Mouse (Mus musculus): Measurements from ENCODE around the gene Dapk2. TPM values are rescaled to one million over a fixed set of nuclear protein-coding genes. Genes with fewer than 3 reads are reported as not detected.
A peak's percentile ranks its signal among the peaks of the same experiment; 100 is the strongest.

Dapk2 gene
- polyA plus RNA-seq (2015; fragmentation: Nextera tagmentation; extraction: Ambion mirVana), result 0.82 and 1.4 TPM in 2 replicates

DNA sequence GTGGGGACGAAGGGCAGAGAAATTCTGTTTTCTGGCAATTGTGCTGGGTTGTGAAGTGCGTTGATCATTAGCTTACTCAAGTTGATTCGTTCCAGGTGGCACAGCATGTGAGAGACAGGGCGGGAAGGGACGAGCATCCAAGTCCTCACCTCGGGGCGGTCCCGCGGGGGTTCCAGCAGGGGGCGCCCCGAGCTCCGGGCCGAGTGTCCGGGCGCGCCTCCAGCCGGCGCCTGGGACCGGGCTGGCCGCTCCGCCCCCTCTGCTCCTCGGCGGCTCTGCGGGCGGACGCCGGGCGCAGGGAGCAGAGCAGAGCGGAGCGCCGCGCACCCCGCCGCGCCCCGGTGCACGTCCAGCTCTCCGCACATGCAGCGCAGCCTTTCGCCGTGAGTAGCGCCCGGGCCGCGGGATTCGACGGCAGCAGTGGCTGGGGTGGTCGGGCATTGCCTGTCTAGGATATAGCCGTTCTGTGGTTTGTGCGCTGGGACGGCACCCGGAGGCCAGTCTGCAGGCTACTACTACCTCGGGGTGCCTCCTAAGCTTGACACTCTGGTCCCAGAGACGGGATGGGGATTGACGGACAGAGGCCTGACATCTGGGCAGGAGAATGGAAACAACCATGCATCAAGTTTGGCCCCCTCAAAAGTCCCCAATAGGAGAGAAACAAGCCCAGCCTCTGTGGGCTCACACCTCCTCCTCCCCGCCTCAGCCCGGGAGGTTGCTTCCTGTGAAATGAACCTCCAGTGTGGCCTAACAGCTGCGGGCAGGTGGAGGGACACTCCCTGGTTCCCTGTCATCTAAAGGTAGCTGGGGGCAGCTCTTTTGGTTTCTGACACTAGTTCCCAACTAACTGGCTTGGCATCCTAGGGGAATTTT, at the start of gene Dapk2:
TSS of gene Dapk2 (plus strand) at position 266 of the 873 bp plus-strand sequence.
- H3K27ac ChIP-seq, result no peak within 1 kb of the TSS
- no peaks in the 10 kb centered on the region for H3K4me1 ChIP-seq
- H3K36me3 ChIP-seq (replicated peaks), result no peaks in the 10 kb centered on the region
- H3K9ac ChIP-seq, result no peak within 1 kb of the TSS
- H3K4me2 ChIP-seq, result peak within 1 kb of the TSS; percentile 48
- H3K9me3 ChIP-seq, result no peaks in the 10 kb centered on the region
- H3K27me3 ChIP-seq (replicated peaks), result peaks cover 11% of the 10 kb centered on the region
- ATAC-seq (replicated peaks), result no peak
- 2% methylated on average over 55 of the region's 58 CpGs for WGBS
- H3K4me3 ChIP-seq, result peak within 1 kb of the TSS; percentile 28

DNA sequence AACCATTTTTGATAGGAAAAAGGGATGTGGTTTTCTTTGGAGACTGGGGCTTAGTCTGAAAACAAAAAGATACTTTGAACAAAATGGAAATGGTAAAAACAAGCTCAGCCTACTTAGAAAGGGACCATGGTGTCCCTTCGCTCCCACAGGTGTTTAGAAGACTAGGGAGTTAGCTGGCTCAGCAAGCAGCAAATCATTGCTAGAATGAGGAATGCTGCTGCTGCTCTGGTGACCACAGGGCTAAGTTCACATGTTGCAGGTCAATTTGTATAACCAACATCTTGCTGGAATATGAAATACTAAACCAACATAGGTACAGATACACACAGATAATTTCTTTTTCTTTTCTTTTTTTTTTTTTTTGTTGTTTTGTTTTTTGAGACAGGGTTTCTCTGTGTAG, 48.4 kb upstream of the Dapk2 start:
- Histone ChIP-seq H3K36me3 (replicated peaks) (peaks cover 22% of the 10 kb centered on the region; the same call in 1 of the 2 replicates), H3K27me3 (replicated peaks) (no peaks in the 10 kb centered on the region), H3K4me3 (no peak overlapping the region), H3K4me2 (no peak overlapping the region), H3K27ac (no peak overlapping the region), H3K4me1 (peaks cover 5% of the 10 kb centered on the region; the same call in 1 of the 2 replicates), H3K9me3 (no peaks in the 10 kb centered on the region), H3K9ac (no peak overlapping the region)
- ATAC-seq (replicated peaks), result no peak
- WGBS, result 97% methylated on average over 1 of the region's 1 CpGs

DNA sequence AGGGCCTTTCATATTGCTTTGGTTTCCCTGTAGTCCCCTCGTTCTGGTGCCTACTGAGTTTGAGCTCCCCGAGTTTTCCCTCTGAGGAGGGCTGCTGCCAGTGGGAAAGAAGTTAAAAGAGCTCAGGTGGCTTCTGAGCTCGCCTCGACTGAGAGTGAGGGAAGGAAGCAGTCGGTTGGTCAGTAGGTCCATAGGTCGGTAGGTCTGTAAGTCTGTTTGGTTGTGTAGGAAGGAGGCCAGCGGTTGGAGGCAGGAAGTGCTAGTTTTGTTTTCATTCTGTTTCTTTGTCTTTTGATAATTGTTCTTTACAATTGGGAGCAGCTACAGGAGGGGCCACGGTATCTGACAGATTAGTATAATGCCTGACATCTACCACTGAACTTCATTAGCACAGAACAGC, 47.9 kb upstream of the Dapk2 start:
- H3K36me3 ChIP-seq (replicated peaks), result peaks cover 16% of the 10 kb centered on the region; the same call in 1 of the 2 replicates
- peak overlapping the region; percentile 38; the same call in 1 of the 2 replicates for H3K27ac ChIP-seq
- WGBS, result 37% methylated on average over 8 of the region's 8 CpGs
- H3K27me3 ChIP-seq (replicated peaks), result no peaks in the 10 kb centered on the region
- H3K9ac ChIP-seq, result no peak overlapping the region
- no peaks in the 10 kb centered on the region for H3K9me3 ChIP-seq
- H3K4me1 ChIP-seq, result peaks cover 5% of the 10 kb centered on the region; the same call in 1 of the 2 replicates
- H3K4me3 ChIP-seq, result no peak overlapping the region
- no peak overlapping the region for H3K4me2 ChIP-seq
- ATAC-seq (replicated peaks), result no peak

DNA sequence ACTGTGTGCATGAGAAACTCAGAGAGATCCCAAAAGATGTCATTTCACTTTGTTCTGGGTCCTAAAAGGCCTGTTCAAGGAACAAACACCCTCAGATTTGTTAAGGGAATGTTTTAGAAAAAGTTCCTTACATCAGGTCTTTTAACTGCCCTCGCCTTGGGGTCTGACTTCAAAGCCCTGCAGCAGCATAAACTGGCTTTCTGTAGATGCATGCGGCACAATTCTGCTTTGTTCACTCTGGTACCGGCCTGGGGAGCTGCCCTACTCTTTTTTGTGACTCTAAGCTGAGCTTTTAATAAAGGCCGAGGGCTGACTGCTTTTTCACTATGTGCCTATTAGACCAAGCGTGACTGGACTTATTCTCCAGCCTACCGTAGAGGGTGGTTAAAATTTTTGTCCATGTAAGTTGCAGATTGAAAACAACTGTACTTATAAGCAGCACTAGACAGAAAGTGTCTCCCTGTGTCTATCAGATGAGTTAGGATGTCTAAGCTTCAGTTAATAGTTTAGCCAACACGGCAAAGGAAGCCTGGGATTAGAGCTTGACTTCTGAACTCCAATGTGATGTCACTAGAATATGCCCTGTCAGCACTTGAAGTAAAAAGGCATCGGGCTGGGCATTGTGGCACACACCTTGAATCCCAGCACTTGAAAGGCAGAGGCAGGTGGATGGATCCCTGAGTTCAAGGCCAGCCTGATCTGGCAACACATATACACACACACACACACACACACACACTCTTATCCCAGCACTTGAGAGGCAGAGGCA, 47.2 kb upstream of the Dapk2 start:
- Histone ChIP-seq H3K27ac (peak overlapping the region; percentile 7; the same call in 1 of the 2 replicates), H3K9me3 (no peaks in the 10 kb centered on the region), H3K27me3 (replicated peaks) (no peaks in the 10 kb centered on the region), H3K36me3 (replicated peaks) (peaks cover 11% of the 10 kb centered on the region; the same call in 1 of the 2 replicates), H3K4me1 (peaks cover 5% of the 10 kb centered on the region; the same call in 1 of the 2 replicates), H3K9ac (no peak overlapping the region), H3K4me3 (no peak overlapping the region), H3K4me2 (no peak overlapping the region)
- no peak for ATAC-seq (replicated peaks)
- WGBS, result 17% methylated on average over 8 of the region's 8 CpGs

DNA sequence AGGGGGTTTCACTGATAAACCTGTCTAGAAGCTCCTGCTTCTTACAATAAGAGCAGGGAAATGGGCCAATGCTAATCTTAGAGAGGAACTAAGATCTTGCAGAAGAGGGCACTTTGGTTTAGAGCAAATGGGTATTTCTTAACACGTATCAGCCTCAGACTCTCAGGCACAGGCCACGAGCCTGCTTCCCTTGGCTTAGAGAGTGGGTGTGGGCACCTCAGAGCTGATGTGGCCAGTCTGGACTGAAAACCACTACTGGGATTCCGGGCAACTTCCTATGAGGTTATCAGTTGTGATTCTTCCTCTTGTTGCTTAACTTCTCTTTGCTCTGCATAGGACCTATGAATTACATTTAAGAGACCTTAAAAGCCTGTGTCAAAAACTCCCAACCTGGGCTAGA, 43.7 kb upstream of the Dapk2 start:
- ATAC-seq (replicated peaks), result no peak
- Histone ChIP-seq H3K4me3 (no peak overlapping the region), H3K4me2 (no peak overlapping the region), H3K36me3 (replicated peaks) (0 out of 2 replicates have a peak, but pooled peaks cover 3% of the 10 kb centered on the region), H3K27me3 (replicated peaks) (no peaks in the 10 kb centered on the region), H3K27ac (no peak overlapping the region), H3K9me3 (no peaks in the 10 kb centered on the region), H3K4me1 (peaks cover 9% of the 10 kb centered on the region; the same call in 1 of the 2 replicates), H3K9ac (no peak overlapping the region)
- 94% methylated on average over 3 of the region's 3 CpGs for WGBS

DNA sequence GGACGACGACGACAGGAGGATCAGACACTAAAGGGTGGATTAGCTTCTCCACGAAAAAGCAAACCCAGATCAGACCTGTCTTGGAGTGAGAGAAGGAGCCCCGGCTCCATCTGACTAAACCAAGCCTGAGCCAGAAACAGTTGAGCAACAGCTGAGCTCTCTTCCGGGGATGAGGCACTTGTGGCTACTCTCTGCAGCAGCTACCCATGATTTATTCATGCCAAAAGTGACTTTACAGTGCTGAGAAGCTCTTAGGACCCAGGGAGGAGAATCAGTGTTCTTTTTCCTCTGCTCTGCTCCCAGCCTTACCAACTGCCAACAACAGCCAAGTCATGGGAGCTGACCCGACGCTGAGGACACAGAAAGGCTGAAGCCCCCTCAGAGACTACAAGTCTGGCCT, 41.1 kb upstream of the Dapk2 start:
- H3K4me1 ChIP-seq, result peaks cover 17% of the 10 kb centered on the region
- H3K4me2 ChIP-seq, result no peak overlapping the region
- no peak overlapping the region for H3K27ac ChIP-seq
- no peak for ATAC-seq (replicated peaks)
- WGBS, result 54% methylated on average over 8 of the region's 8 CpGs
- no peak overlapping the region for H3K9ac ChIP-seq
- no peaks in the 10 kb centered on the region for H3K27me3 ChIP-seq (replicated peaks)
- H3K4me3 ChIP-seq, result no peak overlapping the region
- H3K36me3 ChIP-seq (replicated peaks), result no peaks in the 10 kb centered on the region
- H3K9me3 ChIP-seq, result no peaks in the 10 kb centered on the region

DNA sequence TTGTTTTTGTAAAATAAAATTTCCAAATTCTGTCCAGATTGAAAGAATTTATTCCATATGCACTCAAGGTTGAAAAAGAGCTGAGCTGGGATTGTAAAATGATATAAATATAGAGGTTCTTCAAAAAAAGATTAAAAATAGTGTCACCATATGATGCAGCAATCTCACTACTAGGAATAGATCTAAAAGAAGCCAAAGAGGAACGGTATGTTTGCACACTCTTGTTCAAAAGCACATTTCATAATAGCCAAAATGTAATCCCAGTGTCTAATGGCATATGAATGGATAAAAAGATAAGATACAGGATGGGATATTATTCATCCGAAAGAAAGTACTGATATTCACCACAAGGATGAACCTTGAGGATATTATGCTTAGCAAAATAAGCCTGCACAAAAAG, 38.5 kb upstream of the Dapk2 start:
- H3K27me3 ChIP-seq (replicated peaks), result no peaks in the 10 kb centered on the region
- WGBS, result 93% methylated on average over 2 of the region's 2 CpGs
- H3K4me1 ChIP-seq, result peaks cover 34% of the 10 kb centered on the region
- no peak for ATAC-seq (replicated peaks)
- H3K9me3 ChIP-seq, result no peaks in the 10 kb centered on the region
- H3K4me3 ChIP-seq, result no peak overlapping the region
- H3K4me2 ChIP-seq, result no peak overlapping the region
- no peak overlapping the region for H3K27ac ChIP-seq
- no peaks in the 10 kb centered on the region for H3K36me3 ChIP-seq (replicated peaks)
- H3K9ac ChIP-seq, result no peak overlapping the region

DNA sequence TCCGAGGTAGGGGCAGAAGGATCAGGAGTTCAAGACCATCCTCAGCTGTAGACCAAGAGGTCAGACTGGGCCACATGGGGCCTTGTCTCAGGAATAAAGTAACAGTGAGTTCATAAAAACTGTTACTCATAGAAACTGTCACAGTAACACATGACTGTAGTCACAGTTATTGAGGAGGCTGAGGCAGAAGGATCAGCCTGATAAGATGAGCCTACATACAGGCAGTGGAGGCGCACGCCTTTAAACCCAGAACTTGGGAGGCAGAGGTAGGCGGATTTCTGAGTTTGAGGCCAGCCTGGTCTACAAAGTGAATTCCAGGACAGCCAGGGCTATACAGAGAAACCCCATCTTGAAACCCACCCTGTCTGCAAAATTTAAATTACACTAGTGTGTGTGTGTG, 37.9 kb upstream of the Dapk2 start:
- Histone ChIP-seq H3K4me3 (no peak overlapping the region), H3K27ac (no peak overlapping the region), H3K4me1 (peaks cover 36% of the 10 kb centered on the region), H3K36me3 (replicated peaks) (no peaks in the 10 kb centered on the region), H3K4me2 (no peak overlapping the region), H3K9ac (no peak overlapping the region), H3K9me3 (no peaks in the 10 kb centered on the region), H3K27me3 (replicated peaks) (no peaks in the 10 kb centered on the region)
- no peak for ATAC-seq (replicated peaks)
- WGBS, result 89% methylated on average over 4 of the region's 4 CpGs

DNA sequence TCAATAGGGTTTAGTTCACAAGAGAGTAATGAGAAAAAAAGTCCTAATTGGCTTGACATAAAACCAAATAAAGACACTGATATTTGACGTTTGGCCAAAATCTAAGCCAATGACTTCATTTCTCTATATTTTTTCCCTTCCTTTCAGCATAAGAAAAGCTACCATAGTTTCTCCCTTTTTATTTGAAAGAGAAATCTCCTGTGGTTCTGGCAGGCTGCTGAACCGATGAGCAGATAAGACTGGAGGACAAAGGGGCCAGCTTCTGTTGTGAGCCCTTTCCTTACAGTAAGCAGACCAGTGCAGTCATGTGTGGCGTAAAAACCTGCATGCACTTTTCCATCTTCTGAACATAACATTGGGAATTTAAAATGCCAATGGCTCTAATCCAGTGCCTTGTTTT, 37.1 kb upstream of the Dapk2 start:
- no peaks in the 10 kb centered on the region for H3K27me3 ChIP-seq (replicated peaks)
- H3K36me3 ChIP-seq (replicated peaks), result no peaks in the 10 kb centered on the region
- H3K9ac ChIP-seq, result no peak overlapping the region
- no peak overlapping the region for H3K4me3 ChIP-seq
- peaks cover 44% of the 10 kb centered on the region for H3K4me1 ChIP-seq
- H3K27ac ChIP-seq, result no peak overlapping the region
- 58% methylated on average over 3 of the region's 3 CpGs for WGBS
- H3K9me3 ChIP-seq, result no peaks in the 10 kb centered on the region
- no peak overlapping the region for H3K4me2 ChIP-seq
- ATAC-seq (replicated peaks), result no peak

DNA sequence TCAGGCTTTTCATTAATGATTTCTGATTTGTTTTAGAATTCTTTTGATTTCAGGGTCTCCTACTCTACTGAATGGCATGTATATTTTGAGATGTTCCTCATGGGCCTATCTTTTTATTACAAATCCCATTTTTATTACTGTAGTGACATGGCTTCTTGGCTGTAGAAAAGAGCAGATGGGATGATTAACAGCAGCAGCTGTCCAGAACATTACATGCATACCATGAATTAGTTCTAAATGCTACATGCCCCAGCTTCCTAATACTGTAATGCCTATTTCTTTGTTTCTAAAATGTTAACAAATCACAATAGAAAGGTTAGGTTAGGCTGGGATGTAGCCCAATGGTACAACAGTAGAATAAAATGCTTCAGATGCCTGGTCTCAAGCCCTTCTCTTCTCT, 36.6 kb upstream of the Dapk2 start:
- Histone ChIP-seq H3K9ac (no peak overlapping the region), H3K4me2 (no peak overlapping the region), H3K27ac (no peak overlapping the region), H3K4me3 (no peak overlapping the region), H3K27me3 (replicated peaks) (no peaks in the 10 kb centered on the region), H3K9me3 (no peaks in the 10 kb centered on the region), H3K4me1 (peaks cover 48% of the 10 kb centered on the region), H3K36me3 (replicated peaks) (no peaks in the 10 kb centered on the region)
- ATAC-seq (replicated peaks), result no peak

DNA sequence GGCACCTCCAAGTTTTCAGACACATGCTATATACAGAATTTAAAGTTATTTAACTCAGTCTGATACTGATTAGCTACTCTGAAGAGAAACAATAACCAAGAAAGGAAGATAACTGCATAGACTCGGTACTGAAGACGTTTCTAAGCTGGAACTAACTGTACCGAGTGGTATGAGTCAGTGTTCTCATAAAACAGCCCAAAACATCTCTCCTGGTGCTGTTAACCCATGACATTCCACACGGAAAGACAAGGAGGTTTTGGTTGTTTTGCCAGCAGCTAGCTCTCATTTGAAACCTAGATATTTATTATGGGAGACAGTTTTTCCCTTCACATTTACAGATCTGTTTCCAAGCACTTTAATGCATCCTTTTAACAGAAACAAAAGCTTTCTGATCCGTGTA, 34.4 kb upstream of the Dapk2 start:
- H3K4me1 ChIP-seq, result peaks cover 55% of the 10 kb centered on the region
- no peaks in the 10 kb centered on the region for H3K36me3 ChIP-seq (replicated peaks)
- peak overlapping the region; percentile 75 for H3K9ac ChIP-seq
- no peak for ATAC-seq (replicated peaks)
- H3K27me3 ChIP-seq (replicated peaks), result no peaks in the 10 kb centered on the region
- H3K9me3 ChIP-seq, result no peaks in the 10 kb centered on the region
- WGBS, result 16% methylated on average over 5 of the region's 5 CpGs
- peak overlapping the region; percentile 69 for H3K4me3 ChIP-seq
- peak overlapping the region; percentile 86 for H3K27ac ChIP-seq
- peak overlapping the region; percentile 58 for H3K4me2 ChIP-seq

DNA sequence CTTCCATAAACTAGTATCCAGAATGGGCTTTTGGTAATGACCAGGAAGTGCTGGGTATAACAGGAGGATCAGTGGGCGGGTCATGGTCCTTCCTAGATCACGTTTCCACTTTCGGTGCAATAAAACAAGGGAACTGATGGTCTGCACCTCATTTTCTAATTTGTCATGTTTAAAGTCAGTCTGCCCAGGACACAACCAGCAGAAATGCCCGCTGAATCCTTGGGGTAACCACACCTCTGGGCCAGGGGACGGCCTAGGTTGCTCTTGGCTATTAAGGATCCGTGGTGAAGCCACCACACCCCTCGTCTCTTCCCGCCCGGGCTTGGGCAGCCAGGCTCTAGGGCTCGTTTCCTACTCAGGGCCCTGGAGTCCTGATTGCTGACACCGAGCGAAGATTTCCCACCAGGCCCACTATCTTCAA, 33.9 kb upstream of the Dapk2 start:
- peak overlapping the region; percentile 58 for H3K4me2 ChIP-seq
- H3K4me1 ChIP-seq, result peaks cover 55% of the 10 kb centered on the region
- peak; percentile 34 for ATAC-seq (replicated peaks)
- WGBS, result 1% methylated on average over 12 of the region's 12 CpGs
- no peaks in the 10 kb centered on the region for H3K9me3 ChIP-seq
- no peaks in the 10 kb centered on the region for H3K27me3 ChIP-seq (replicated peaks)
- peak overlapping the region; percentile 86 for H3K27ac ChIP-seq
- peak overlapping the region; percentile 69 for H3K4me3 ChIP-seq
- peak overlapping the region; percentile 75 for H3K9ac ChIP-seq
- H3K36me3 ChIP-seq (replicated peaks), result no peaks in the 10 kb centered on the region
